Mouse (Mus musculus) embryonic facial prominence, embryonic 12.5 days (tissue): Measurements from ENCODE around the gene Islr2. TPM values are rescaled to one million over a fixed set of nuclear protein-coding genes. Genes with fewer than 3 reads are reported as not detected.

ENCODE experiments used
- ATAC-seq: fragments of 200-750 bp; cut with Nextera tagmentation; 2 replicates; pipeline ENCODE4 v1.8.0; 2017; ENCODE audit not compliant: insufficient number of reproducible peaks, insufficient read depth, low FRiP score, low TSS enrichment
- H3K27ac ChIP-seq: fragments of 300-500 bp; sonication (generic); 2 replicates; pipeline ENCODE4 v1.5.1; 2016; ENCODE audit warnings: mild to moderate bottlenecking
- H3K27me3 ChIP-seq: fragments of 300-500 bp; sonication (generic); 2 replicates; pipeline ENCODE4 v1.6.1; 2016; ENCODE audit warnings: mild to moderate bottlenecking, moderate library complexity
- H3K36me3 ChIP-seq: fragments of 300-500 bp; sonication (generic); 2 replicates; pipeline ENCODE4 v1.6.1; 2016; ENCODE audit warnings: mild to moderate bottlenecking
- H3K4me1 ChIP-seq: fragments of 300-500 bp; sonication (generic); 2 replicates; pipeline ENCODE4 v1.6.1; 2016
- H3K4me2 ChIP-seq: fragments of 300-500 bp; sonication (generic); replicated peaks from 2 replicates; pipeline ENCODE4 v1.6.1; 2016; ENCODE audit warnings: mild to moderate bottlenecking, moderate library complexity
- H3K4me3 ChIP-seq: fragments of 300-500 bp; sonication (generic); 2 replicates; pipeline ENCODE4 v1.5.1; 2016; ENCODE audit warnings: mild to moderate bottlenecking
- H3K9ac ChIP-seq: fragments of 300-500 bp; sonication (generic); 2 replicates; pipeline ENCODE4 v1.6.1; 2016; ENCODE audit warnings: mild to moderate bottlenecking, moderate library complexity
- H3K9me3 ChIP-seq: fragments of 300-500 bp; sonication (generic); 2 replicates; pipeline ENCODE4 v1.6.1; 2016; ENCODE audit warnings: mild to moderate bottlenecking, moderate library complexity
- WGBS: fragments of 180-500 bp; shearing (Covaris S2); methylation state at CpG from one replicate; pipeline ENCODE4 v1.1.7; 2016; 5-methylcytosine and 5-hydroxymethylcytosine counted together
- polyA plus RNA-seq: library from polyadenylated mRNA; unstranded; fragments of >200 nt; fragmentation: Nextera tagmentation; extraction: Ambion mirVana; gene quantifications from 2 replicates; pipeline ENCODE4 v1.2.1, GENCODE M21; 2016

The Islr2 gene
- polyA plus RNA-seq, 1 experiment from 2014 or later = 5.3 TPM

GRCm38 (mm10) chr9:58214519-58215180 lies 10.5 kb upstream of the Islr2 start:
- no peak overlapping the region for H3K4me2 ChIP-seq
- no peak overlapping the region for H3K9ac ChIP-seq
- no peaks in the 10 kb centered on the region for H3K9me3 ChIP-seq
- H3K4me1 ChIP-seq = peaks cover 19% of the 10 kb centered on the region
- peaks cover 9% of the 10 kb centered on the region; the same call in 1 of the 2 replicates for H3K36me3 ChIP-seq
- H3K4me3 ChIP-seq = no peak overlapping the region
- no peaks in the 10 kb centered on the region for H3K27me3 ChIP-seq
- no peak overlapping the region for H3K27ac ChIP-seq
- 53% methylated on average over 8 of the region's 8 CpGs for WGBS
- ATAC-seq = no peak; the same call in 1 of the 2 replicates

DNA sequence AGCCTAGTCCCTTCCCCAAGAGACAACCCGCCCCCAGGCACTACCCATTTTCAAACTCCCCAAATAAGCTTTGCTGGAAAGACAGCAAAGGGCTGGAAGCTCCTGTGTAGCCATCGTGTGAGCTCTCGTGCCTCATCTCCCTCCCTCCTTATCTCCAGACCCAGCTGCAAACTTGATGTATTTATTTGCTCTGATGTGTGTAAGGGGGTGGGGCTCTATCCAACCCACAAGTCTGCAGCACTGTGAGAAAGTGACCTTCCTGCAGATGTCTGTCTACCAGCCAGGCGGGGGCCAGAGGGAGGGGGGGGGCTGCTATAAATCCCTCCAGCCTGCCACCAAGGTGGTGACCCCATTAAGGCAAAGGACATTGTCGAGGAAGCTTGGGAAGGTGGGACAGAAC lies 9.7 kb upstream of the Islr2 start:
- Histone ChIP-seq H3K9ac (no peak overlapping the region), H3K27ac (no peak overlapping the region), H3K4me2 (no peak overlapping the region), H3K4me1 (peaks cover 19% of the 10 kb centered on the region), H3K27me3 (no peaks in the 10 kb centered on the region), H3K9me3 (no peaks in the 10 kb centered on the region), H3K4me3 (no peak overlapping the region), H3K36me3 (0 out of 2 replicates have a peak, but pooled peaks cover 2% of the 10 kb centered on the region)
- WGBS = 19% methylated on average over 5 of the region's 5 CpGs
- no peak for ATAC-seq

DNA sequence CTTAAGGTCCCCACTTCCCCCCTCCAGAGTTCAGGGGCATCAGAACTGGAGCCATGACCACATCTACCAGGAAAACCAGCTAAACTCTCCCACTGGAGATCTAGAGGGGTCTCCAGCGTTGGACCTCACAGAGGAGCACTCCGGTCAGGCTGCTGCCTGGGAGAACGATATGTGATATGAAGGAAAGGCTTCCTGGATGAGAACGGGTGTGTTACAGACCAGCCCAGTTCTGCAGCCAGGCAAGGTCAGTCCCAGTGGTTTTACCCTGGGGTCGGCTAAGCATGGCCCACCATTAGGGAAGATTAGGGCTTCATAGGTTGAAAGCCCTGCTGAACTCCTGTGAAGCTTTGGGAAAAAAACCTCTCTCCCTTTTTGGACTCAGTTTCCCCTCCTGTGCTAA lies 9.3 kb upstream of the Islr2 start:
- no peak overlapping the region for H3K9ac ChIP-seq
- no peak for ATAC-seq
- WGBS = 68% methylated on average over 5 of the region's 5 CpGs
- H3K4me3 ChIP-seq = no peak overlapping the region
- no peaks in the 10 kb centered on the region for H3K27me3 ChIP-seq
- H3K4me1 ChIP-seq = peaks cover 19% of the 10 kb centered on the region
- H3K4me2 ChIP-seq = no peak overlapping the region
- H3K9me3 ChIP-seq = no peaks in the 10 kb centered on the region
- no peak overlapping the region for H3K27ac ChIP-seq
- H3K36me3 ChIP-seq = no peaks in the 10 kb centered on the region

DNA sequence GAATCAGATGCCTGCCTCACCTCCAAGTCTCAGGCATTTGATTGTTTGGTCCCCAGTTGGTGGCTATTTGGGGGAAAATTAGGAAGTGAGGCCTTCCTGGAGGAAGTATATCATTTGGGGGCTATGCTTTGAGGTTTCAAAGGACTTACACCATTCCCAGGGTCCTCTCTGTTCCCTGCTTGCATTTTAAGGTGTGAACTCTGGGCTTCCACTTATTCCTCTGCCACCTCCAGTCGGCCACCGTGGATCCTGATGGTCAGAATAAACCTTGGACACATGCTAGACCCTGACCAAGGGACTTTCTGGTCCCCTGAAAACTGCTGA lies 6.1 kb upstream of the Islr2 start:
- H3K9ac ChIP-seq = no peak overlapping the region
- no peak overlapping the region for H3K27ac ChIP-seq
- WGBS = 90% methylated on average over 2 of the region's 2 CpGs
- H3K4me1 ChIP-seq = peaks cover 14% of the 10 kb centered on the region; the same call in 1 of the 2 replicates
- H3K9me3 ChIP-seq = no peaks in the 10 kb centered on the region
- no peaks in the 10 kb centered on the region for H3K27me3 ChIP-seq
- no peak overlapping the region for H3K4me2 ChIP-seq
- no peak for ATAC-seq
- H3K4me3 ChIP-seq = no peak overlapping the region
- no peaks in the 10 kb centered on the region for H3K36me3 ChIP-seq

DNA sequence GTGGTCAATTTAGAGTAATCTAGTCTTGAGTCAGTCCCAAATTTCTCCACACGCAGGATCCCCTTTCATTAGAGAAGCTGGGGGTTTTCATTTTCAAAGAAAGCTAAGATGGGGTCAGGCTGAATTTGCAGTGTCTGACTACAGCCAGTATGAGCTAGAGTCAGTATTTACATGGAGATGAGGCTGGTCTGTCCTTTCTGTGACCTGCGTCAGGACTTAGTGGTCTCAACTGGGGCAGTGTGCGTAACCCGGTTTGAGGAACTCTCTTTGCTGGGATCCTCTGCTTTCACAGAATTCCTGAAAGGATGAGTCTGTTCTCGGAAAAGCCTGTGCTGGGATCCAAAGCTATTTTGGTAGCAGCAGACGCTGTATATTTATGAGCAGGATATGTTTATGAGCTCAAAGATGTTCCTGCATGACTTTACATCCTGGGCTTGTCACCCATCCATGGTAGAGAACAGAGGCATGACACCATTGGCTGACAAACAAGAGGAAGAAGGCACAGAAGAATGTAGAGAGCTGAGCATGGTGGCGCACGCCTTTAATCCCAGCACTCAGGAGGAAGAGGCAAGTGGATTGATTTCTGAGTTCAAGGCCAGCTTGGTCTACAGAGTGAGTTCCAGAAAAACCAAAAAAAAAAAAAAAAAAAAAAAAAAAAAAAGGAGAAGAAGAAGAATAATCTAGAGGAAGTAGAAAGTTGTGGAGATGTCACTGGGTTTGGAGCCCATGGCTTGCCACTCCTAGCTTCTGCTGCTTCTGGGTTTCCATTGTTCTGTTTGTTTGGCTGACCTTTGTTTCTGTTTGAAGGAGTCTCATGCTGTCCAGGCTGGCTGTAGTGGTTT lies 5.6 kb upstream of the Islr2 start:
- ATAC-seq = no peak
- Histone ChIP-seq H3K9ac (no peak overlapping the region), H3K4me3 (no peak overlapping the region), H3K9me3 (no peaks in the 10 kb centered on the region), H3K4me1 (peaks cover 10% of the 10 kb centered on the region; the same call in 1 of the 2 replicates), H3K4me2 (no peak overlapping the region), H3K36me3 (no peaks in the 10 kb centered on the region), H3K27me3 (no peaks in the 10 kb centered on the region), H3K27ac (no peak overlapping the region)
- 77% methylated on average over 8 of the region's 8 CpGs for WGBS

DNA sequence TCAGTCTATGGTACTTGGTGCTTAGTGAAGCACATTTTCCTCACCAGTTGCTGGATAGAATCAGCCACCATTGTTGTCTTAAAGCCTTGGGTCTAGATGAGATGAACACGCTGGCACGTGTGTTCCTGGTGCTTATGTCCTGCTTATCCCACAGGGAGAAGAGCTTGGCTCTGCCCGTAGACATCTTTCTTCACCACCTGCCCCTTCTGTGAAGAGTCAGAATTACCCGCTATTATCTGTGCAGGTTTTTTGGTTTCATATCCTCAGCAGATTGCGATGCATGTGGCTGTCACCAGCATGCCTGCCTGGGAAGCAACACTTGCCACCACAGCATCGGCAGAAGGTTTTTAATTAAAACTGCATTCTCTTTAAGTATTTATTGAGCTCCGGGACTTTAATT lies 1.9 kb upstream of the Islr2 start:
- ATAC-seq = no peak
- H3K4me3 ChIP-seq = no peak overlapping the region
- H3K4me2 ChIP-seq = no peak overlapping the region
- no peak overlapping the region for H3K9ac ChIP-seq
- no peaks in the 10 kb centered on the region for H3K36me3 ChIP-seq
- H3K4me1 ChIP-seq = peaks cover 25% of the 10 kb centered on the region
- H3K9me3 ChIP-seq = no peaks in the 10 kb centered on the region
- 82% methylated on average over 7 of the region's 7 CpGs for WGBS
- H3K27ac ChIP-seq = no peak overlapping the region
- peaks cover 30% of the 10 kb centered on the region for H3K27me3 ChIP-seq

GRCm38 (mm10) chr9:58204448-58205000 lies 405 bp upstream of the Islr2 start:
- WGBS = 5% methylated on average over 18 of the region's 18 CpGs
- Histone ChIP-seq H3K9me3 (no peaks in the 10 kb centered on the region), H3K36me3 (no peaks in the 10 kb centered on the region), H3K27me3 (peaks cover 45% of the 10 kb centered on the region), H3K4me2 (peak overlapping the region; percentile 51), H3K4me3 (peak overlapping the region; percentile 30), H3K4me1 (peaks cover 36% of the 10 kb centered on the region), H3K27ac (no peak overlapping the region), H3K9ac (no peak overlapping the region)
- ATAC-seq = peak; percentile 37

DNA sequence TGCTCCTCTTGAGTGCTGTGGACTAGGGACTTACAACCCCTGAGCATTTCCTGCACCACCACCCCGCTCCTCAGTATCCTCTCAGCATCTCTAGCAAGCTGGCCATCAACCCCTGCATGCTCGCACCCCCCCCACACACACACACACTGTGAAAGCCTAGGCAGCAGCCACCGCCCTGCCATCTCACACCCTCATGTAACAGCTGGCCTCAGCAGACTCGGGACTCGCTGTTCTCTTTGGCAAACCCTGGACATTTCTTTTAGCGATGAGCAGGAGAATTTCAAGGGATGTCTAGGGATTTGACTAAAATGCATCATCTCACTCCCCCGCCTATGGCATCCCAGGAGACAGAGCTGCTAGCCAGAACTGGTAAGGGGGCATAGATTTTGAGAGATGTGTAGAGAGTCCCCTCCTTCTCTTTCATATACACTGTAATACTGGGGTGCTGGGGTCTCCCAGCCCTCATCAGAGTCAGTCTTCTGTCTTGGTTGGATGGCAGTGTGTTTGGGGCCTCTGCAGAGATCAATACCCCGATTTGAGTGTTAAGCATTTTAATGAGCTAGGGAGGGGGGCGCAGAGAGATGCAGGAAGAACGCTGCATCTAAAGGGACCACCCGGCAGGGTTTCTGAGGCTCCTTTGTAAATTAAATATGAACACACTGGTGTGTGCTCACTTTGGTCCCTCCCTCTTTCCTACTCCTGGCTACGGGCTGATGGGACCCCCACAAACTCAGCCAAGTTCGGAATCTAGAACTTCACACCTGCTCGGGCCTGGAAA lies 1.3 kb downstream of the Islr2 start:
- 5% methylated on average over 14 of the region's 14 CpGs for WGBS
- no peak for ATAC-seq
- Histone ChIP-seq H3K27ac (peak overlapping the region; percentile 55), H3K4me3 (peak overlapping the region; percentile 33), H3K9me3 (no peaks in the 10 kb centered on the region), H3K4me2 (peak overlapping the region; percentile 51), H3K27me3 (peaks cover 62% of the 10 kb centered on the region), H3K4me1 (peaks cover 53% of the 10 kb centered on the region), H3K9ac (no peak overlapping the region), H3K36me3 (no peaks in the 10 kb centered on the region)

- Histone ChIP-seq H3K9me3 (no peaks in the 10 kb centered on the region), H3K9ac (peak overlapping the region; percentile 35; the same call in 1 of the 2 replicates), H3K27me3 (peaks cover 71% of the 10 kb centered on the region), H3K4me1 (peaks cover 61% of the 10 kb centered on the region), H3K4me3 (peak overlapping the region; percentile 33), H3K27ac (peak overlapping the region; percentile 55), H3K36me3 (no peaks in the 10 kb centered on the region), H3K4me2 (peak overlapping the region; percentile 46)
- WGBS = under 1% methylated on average over 37 of the region's 37 CpGs
- ATAC-seq = no peak
Measured at GRCm38 (mm10) chr9:58201861-58202549, 2.1 kb downstream of the Islr2 start.

- no peak for ATAC-seq
- no peaks in the 10 kb centered on the region for H3K36me3 ChIP-seq
- no peak overlapping the region for H3K27ac ChIP-seq
- no peaks in the 10 kb centered on the region for H3K9me3 ChIP-seq
- peaks cover 78% of the 10 kb centered on the region for H3K27me3 ChIP-seq
- peak overlapping the region; percentile 35; the same call in 1 of the 2 replicates for H3K9ac ChIP-seq
- peaks cover 68% of the 10 kb centered on the region for H3K4me1 ChIP-seq
- 1% methylated on average over 24 of the region's 24 CpGs for WGBS
- peak overlapping the region; percentile 46 for H3K4me2 ChIP-seq
- H3K4me3 ChIP-seq = peak overlapping the region; percentile 33
Measured at GRCm38 (mm10) chr9:58201091-58201842, 2.9 kb downstream of the Islr2 start.
